Mouse (Mus musculus): ENCODE results near the gene Hal. TPM values are rescaled to one million over a fixed set of nuclear protein-coding genes. Genes with fewer than 3 reads are reported as not detected.
A peak's percentile ranks its signal among the peaks of the same experiment; 100 is the strongest.

Hal gene
- polyA plus RNA-seq (2014; fragmentation: Nextera tagmentation; extraction: Ambion mirVana): not detected in 2 replicates

- H3K4me2 ChIP-seq (ENCODE audit: low read length): no peak within 1 kb of the TSS
- no peaks in the 10 kb centered on the region for H3K27me3 ChIP-seq (ENCODE audit: control insufficient read depth, insufficient read depth, low read length)
- no peaks in the 10 kb centered on the region for H3K4me1 ChIP-seq (ENCODE audit: control insufficient read depth in 2 of 2, insufficient read depth in 2 of 2, low read length in 2 of 2)
- no peak within 1 kb of the TSS for H3K4me3 ChIP-seq (ENCODE audit: control insufficient read depth in 1 of 2, insufficient read depth in 1 of 2, low read depth in 1 of 2, low read length in 2 of 2)
- no peak for ATAC-seq (ENCODE audit: insufficient number of reproducible peaks, insufficient read depth, low FRiP score, low read depth)
- peaks cover 27% of the 10 kb centered on the region for H3K36me3 ChIP-seq (ENCODE audit: control insufficient read depth, insufficient read depth, low read length)
- H3K9me3 ChIP-seq (ENCODE audit: control insufficient read depth, low read length): no peaks in the 10 kb centered on the region
- 72% methylated on average over 17 of the region's 17 CpGs for WGBS
- H3K9ac ChIP-seq (ENCODE audit: low read length): no peak within 1 kb of the TSS
- H3K27ac ChIP-seq (replicated peaks in 1 of 2; ENCODE audit: control insufficient read depth in 1 of 2, insufficient read depth in 1 of 2, low read depth in 2 of 2, low read length in 2 of 2): no peak within 1 kb of the TSS
Measured at GRCm38 (mm10) chr10:93488066-93488827, at the start of gene Hal. Hal (plus strand) TSS chr10:93488768.

- no peak overlapping the region for H3K4me3 ChIP-seq (ENCODE audit: control insufficient read depth in 1 of 2, insufficient read depth in 1 of 2, low read depth in 1 of 2, low read length in 2 of 2)
- no peak overlapping the region; the same call in 1 of the 2 replicates for H3K4me2 ChIP-seq (ENCODE audit: low read length)
- ATAC-seq (ENCODE audit: insufficient number of reproducible peaks, insufficient read depth, low FRiP score, low read depth): peak; percentile 76
- peaks cover 51 to 66% of the 10 kb centered on the region in 2 experiments for H3K4me1 ChIP-seq (ENCODE audit: control insufficient read depth in 2 of 2, insufficient read depth in 2 of 2, low read length in 2 of 2)
- WGBS: 21% methylated on average over 6 of the region's 6 CpGs
- H3K9ac ChIP-seq (ENCODE audit: low read length): no peak overlapping the region
- H3K36me3 ChIP-seq (ENCODE audit: control insufficient read depth, insufficient read depth, low read length): no peaks in the 10 kb centered on the region
- H3K27me3 ChIP-seq (ENCODE audit: control insufficient read depth, insufficient read depth, low read length): no peaks in the 10 kb centered on the region
- peak overlapping the region; percentile 83 to 88 for H3K27ac ChIP-seq (replicated peaks in 1 of 2; ENCODE audit: control insufficient read depth in 1 of 2, insufficient read depth in 1 of 2, low read depth in 2 of 2, low read length in 2 of 2)
- H3K9me3 ChIP-seq (ENCODE audit: control insufficient read depth, low read length): no peaks in the 10 kb centered on the region
Measured at GRCm38 (mm10) chr10:93441501-93441900, 47.1 kb upstream of the Hal start.

- Histone ChIP-seq H3K4me3 (ENCODE audit: control insufficient read depth in 1 of 2, insufficient read depth in 1 of 2, low read depth in 1 of 2, low read length in 2 of 2) (no peak overlapping the region), H3K9me3 (ENCODE audit: control insufficient read depth, low read length) (no peaks in the 10 kb centered on the region), H3K27ac (replicated peaks in 1 of 2; ENCODE audit: control insufficient read depth in 1 of 2, insufficient read depth in 1 of 2, low read depth in 2 of 2, low read length in 2 of 2) (peak overlapping the region; percentile 83 to 88), H3K4me1 (ENCODE audit: control insufficient read depth in 2 of 2, insufficient read depth in 2 of 2, low read length in 2 of 2) (peaks cover 51 to 66% of the 10 kb centered on the region in 2 experiments), H3K4me2 (ENCODE audit: low read length) (no peak overlapping the region), H3K36me3 (ENCODE audit: control insufficient read depth, insufficient read depth, low read length) (no peaks in the 10 kb centered on the region), H3K27me3 (ENCODE audit: control insufficient read depth, insufficient read depth, low read length) (no peaks in the 10 kb centered on the region), H3K9ac (ENCODE audit: low read length) (no peak overlapping the region)
- ATAC-seq (ENCODE audit: insufficient number of reproducible peaks, insufficient read depth, low FRiP score, low read depth): peak; percentile 32; the same call in 1 of the 2 replicates
- WGBS: 64% methylated on average over 3 of the region's 3 CpGs
Measured at GRCm38 (mm10) chr10:93442183-93442582, 46.4 kb upstream of the Hal start.

- no peaks in the 10 kb centered on the region for H3K9me3 ChIP-seq (ENCODE audit: control insufficient read depth, low read length)
- no peak overlapping the region; the same call in 1 of the 2 replicates for H3K9ac ChIP-seq (ENCODE audit: low read length)
- ATAC-seq (ENCODE audit: insufficient number of reproducible peaks, insufficient read depth, low FRiP score, low read depth): no peak
- no peaks in the 10 kb centered on the region for H3K36me3 ChIP-seq (ENCODE audit: control insufficient read depth, insufficient read depth, low read length)
- H3K4me2 ChIP-seq (ENCODE audit: low read length): peak overlapping the region; percentile 9; the same call in 1 of the 2 replicates
- H3K4me3 ChIP-seq (ENCODE audit: control insufficient read depth in 1 of 2, insufficient read depth in 1 of 2, low read depth in 1 of 2, low read length in 2 of 2): no peak overlapping the region
- WGBS: 69% methylated on average over 9 of the region's 9 CpGs
- peak overlapping the region; percentile 64 to 71 for H3K27ac ChIP-seq (replicated peaks in 1 of 2; ENCODE audit: control insufficient read depth in 1 of 2, insufficient read depth in 1 of 2, low read depth in 2 of 2, low read length in 2 of 2)
- H3K4me1 ChIP-seq (ENCODE audit: control insufficient read depth in 2 of 2, insufficient read depth in 2 of 2, low read length in 2 of 2): peaks cover 54 to 72% of the 10 kb centered on the region in 2 experiments
- no peaks in the 10 kb centered on the region for H3K27me3 ChIP-seq (ENCODE audit: control insufficient read depth, insufficient read depth, low read length)
Measured at GRCm38 (mm10) chr10:93444407-93444806, 44.2 kb upstream of the Hal start.

GRCm38 (mm10) chr10:93447398-93447797, 41.2 kb upstream of the Hal start:
- H3K9me3 ChIP-seq (ENCODE audit: control insufficient read depth, low read length): no peaks in the 10 kb centered on the region
- 10% methylated on average over 10 of the region's 10 CpGs for WGBS
- H3K9ac ChIP-seq (ENCODE audit: low read length): no peak overlapping the region
- ATAC-seq (ENCODE audit: insufficient number of reproducible peaks, insufficient read depth, low FRiP score, low read depth): peak; percentile 71
- peak overlapping the region; percentile 45 for H3K4me2 ChIP-seq (ENCODE audit: low read length)
- peaks cover 45 to 59% of the 10 kb centered on the region in 2 experiments for H3K4me1 ChIP-seq (ENCODE audit: control insufficient read depth in 2 of 2, insufficient read depth in 2 of 2, low read length in 2 of 2)
- peak overlapping the region; percentile 82 to 89 for H3K27ac ChIP-seq (replicated peaks in 1 of 2; ENCODE audit: control insufficient read depth in 1 of 2, insufficient read depth in 1 of 2, low read depth in 2 of 2, low read length in 2 of 2)
- no peaks in the 10 kb centered on the region for H3K27me3 ChIP-seq (ENCODE audit: control insufficient read depth, insufficient read depth, low read length)
- no peak overlapping the region for H3K4me3 ChIP-seq (ENCODE audit: control insufficient read depth in 1 of 2, insufficient read depth in 1 of 2, low read depth in 1 of 2, low read length in 2 of 2)
- no peaks in the 10 kb centered on the region for H3K36me3 ChIP-seq (ENCODE audit: control insufficient read depth, insufficient read depth, low read length)

GRCm38 (mm10) chr10:93454652-93455014, 33.9 kb upstream of the Hal start:
- Histone ChIP-seq H3K4me2 (ENCODE audit: low read length) (peak overlapping the region; percentile 91), H3K27me3 (ENCODE audit: control insufficient read depth, insufficient read depth, low read length) (no peaks in the 10 kb centered on the region), H3K36me3 (ENCODE audit: control insufficient read depth, insufficient read depth, low read length) (peaks cover 6% of the 10 kb centered on the region), H3K27ac (replicated peaks in 1 of 2; ENCODE audit: control insufficient read depth in 1 of 2, insufficient read depth in 1 of 2, low read depth in 2 of 2, low read length in 2 of 2) (peak overlapping the region; percentile 66 to 94; a peak in 3 of 4 replicates), H3K9ac (ENCODE audit: low read length) (peak overlapping the region; percentile 96), H3K4me1 (ENCODE audit: control insufficient read depth in 2 of 2, insufficient read depth in 2 of 2, low read length in 2 of 2) (peaks cover 6 to 28% of the 10 kb centered on the region in 2 experiments), H3K9me3 (ENCODE audit: control insufficient read depth, low read length) (no peaks in the 10 kb centered on the region), H3K4me3 (ENCODE audit: control insufficient read depth in 1 of 2, insufficient read depth in 1 of 2, low read depth in 1 of 2, low read length in 2 of 2) (peak overlapping the region; percentile 49 to 61; a peak in 3 of 4 replicates)
- whole genome bisulfite sequencing: under 1% methylated on average over 7 of the region's 7 CpGs
- ATAC-seq (ENCODE audit: insufficient number of reproducible peaks, insufficient read depth, low FRiP score, low read depth): no peak

- 63% methylated on average over 11 of the region's 11 CpGs for WGBS
Measured at GRCm38 (mm10) chr10:93460106-93460505, 28.5 kb upstream of the Hal start.

More at GRCm38 (mm10) chr10:93460106-93460505, 28.5 kb upstream of the Hal start:
- Histone ChIP-seq H3K4me3 (ENCODE audit: control insufficient read depth in 1 of 2, insufficient read depth in 1 of 2, low read depth in 1 of 2, low read length in 2 of 2) (no peak overlapping the region), H3K27ac (replicated peaks in 1 of 2; ENCODE audit: control insufficient read depth in 1 of 2, insufficient read depth in 1 of 2, low read depth in 2 of 2, low read length in 2 of 2) (no peak overlapping the region), H3K36me3 (ENCODE audit: control insufficient read depth, insufficient read depth, low read length) (peaks cover 60% of the 10 kb centered on the region), H3K4me2 (ENCODE audit: low read length) (no peak overlapping the region), H3K27me3 (ENCODE audit: control insufficient read depth, insufficient read depth, low read length) (no peaks in the 10 kb centered on the region), H3K4me1 (ENCODE audit: control insufficient read depth in 2 of 2, insufficient read depth in 2 of 2, low read length in 2 of 2) (peaks cover 2 to 21% of the 10 kb centered on the region in 2 experiments; a peak in 3 of 4 replicates), H3K9ac (ENCODE audit: low read length) (no peak overlapping the region), H3K9me3 (ENCODE audit: control insufficient read depth, low read length) (no peaks in the 10 kb centered on the region)
- ATAC-seq (ENCODE audit: insufficient number of reproducible peaks, insufficient read depth, low FRiP score, low read depth): no peak
